Mouse (Mus musculus) kidney, adult 9 months (tissue): ENCODE results near the gene Bbs9.

Experiments used
- DNase-seq: peaks from one replicate; pipeline ENCODE4 v3.0.0; 2022

The Bbs9 gene

DNA sequence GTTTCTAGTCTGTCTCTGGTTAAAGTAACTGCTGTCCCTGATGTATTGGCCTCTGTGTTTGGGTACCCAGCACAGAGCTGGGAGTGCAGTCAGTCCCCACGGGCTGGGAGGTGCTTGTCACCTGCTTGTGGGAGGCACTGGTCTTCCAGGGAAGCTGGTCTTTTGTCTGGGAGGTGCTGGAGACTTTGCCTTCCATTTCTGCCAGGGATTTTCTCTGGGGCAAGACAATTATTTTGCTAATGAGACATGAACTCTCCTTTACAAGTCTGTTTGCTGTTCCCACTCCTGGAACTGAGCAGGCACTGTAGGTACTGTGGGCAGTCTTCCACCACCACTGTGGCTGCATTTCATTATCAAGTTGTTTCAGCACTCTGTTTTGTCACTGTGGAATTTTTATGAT, 223.0 kb downstream of the Bbs9 start:
- no peak for DNase-seq

DNA sequence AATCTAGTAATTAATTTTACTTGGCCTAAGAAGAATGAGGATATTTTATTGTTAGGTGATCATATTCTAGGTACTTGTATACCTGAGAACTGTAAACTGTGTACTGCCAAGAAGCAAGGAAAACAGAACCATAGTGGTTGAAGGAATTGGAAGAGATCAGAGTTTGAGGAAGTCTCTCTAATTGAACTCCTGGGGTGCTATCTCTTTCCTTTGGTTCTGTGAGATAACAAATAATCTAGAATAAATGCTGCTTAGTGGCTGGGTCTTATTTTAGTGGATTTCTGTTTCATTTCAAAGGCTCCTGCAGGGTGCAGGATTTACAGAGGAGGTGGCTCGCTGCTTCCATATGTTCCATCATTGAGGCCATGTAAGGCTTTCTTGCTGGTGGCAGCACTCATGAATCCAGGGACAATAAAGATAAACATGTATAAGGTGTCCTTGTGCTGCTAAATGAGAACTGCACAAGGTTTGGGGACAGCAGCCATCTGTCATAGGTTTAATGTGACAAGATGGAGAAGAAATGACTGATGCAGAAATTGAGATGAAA, 226.6 kb downstream of the Bbs9 start:
- DNase-seq = no peak

GRCm38 (mm10) chr9:22702812-22703367, 227.4 kb downstream of the Bbs9 start:
- no peak for DNase-seq

DNA sequence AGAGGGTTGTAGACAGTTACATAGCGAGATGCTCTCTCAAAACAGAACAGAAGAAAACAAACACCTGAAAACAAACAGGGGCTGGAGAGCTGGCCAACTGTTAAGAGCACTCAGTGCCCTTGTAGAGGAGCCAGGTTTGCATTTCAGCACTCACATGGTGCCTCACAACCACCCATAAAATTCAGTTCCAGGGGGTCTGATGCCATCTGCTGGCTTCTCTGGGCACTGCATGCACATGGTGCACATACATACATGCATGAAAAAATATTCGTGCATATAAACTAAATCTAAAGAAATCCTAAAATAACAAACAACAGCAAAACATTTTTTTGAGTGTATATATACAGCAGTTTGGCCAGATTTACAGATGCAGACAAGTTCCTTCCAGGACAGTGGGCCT, 228.0 kb downstream of the Bbs9 start:
- DNase-seq = no peak

- DNase-seq = no peak
Measured at GRCm38 (mm10) chr9:22707166-22707913, 231.8 kb downstream of the Bbs9 start.

DNA sequence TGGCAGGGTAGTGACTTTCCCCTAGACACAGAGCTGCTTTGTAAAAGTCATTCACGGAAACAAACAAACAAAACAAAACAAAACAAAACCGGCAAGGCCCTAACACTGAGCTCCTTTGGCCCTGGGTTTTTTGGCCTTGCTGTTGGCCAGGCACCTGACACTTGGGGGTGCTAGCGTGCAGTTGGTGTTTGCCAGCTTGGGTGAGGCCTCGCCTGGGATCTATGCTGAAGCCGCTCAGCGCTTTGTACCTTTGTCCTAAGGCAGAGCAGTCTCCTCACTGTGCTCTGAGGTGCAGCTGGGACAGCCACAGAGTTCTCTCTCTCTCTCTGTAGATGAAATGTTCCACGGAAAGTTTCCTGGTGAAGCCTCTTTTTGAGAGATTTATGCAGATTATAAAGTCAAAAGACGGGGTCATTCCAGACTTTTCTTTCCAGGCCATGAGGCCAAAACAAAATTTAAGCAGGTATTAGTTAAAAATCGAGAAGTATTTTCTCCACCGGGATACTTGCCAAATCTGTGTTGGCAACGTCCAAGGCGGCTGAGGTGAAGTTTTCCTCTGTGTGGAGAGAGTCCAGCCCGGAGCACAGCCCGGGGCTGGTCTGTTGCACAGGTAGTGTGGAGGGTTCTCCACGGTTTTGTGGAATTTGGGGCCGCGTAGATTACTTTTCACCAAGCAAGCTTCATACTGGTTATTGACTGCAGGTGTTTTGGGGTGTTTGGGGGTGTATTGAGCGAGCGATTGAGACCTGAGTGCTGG, 233.6 kb downstream of the Bbs9 start:
- DNase-seq = peak; percentile 89

GRCm38 (mm10) chr9:22710032-22710431, 234.5 kb downstream of the Bbs9 start:
- DNase-seq = peak; percentile 19

DNA sequence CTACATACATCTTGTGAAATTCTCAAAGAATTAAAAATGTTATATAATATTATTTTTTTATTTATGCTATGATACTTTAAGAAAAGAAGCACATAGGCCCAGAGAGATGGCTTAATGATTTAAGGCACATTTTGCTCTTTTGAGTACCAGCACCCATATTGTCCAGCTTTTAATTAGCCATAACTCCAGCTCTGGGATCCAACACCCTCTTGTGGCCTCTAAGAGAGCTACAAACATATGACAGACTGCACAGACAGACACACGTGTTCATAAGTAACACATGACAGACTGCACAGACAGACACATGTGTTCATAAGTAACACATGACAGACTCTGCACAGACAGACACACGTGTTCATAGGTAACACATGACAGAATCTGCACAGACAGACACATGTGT, 235.8 kb downstream of the Bbs9 start:
- no peak for DNase-seq

- no peak for DNase-seq
Measured at GRCm38 (mm10) chr9:22712743-22713142, 237.2 kb downstream of the Bbs9 start.

DNA sequence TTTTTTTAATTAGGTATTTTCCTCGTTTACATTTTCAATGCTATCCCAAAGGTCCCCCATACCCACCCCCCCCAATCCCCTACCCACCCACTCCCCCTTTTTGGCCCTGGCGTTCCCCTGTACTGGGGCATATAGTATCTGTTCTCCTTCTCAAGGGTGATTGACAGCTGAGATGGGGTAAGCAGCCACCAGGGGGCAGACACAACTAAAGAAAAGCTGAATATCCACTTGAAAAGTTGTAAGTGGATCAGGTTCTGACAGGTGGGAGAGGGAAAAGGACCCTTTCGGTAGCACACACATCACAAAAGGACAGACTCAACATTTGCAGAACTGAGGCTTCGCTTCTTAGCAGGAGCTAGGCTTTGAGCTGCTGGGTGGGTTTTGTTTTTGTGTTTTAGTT, 237.8 kb downstream of the Bbs9 start:
- peak; percentile 71 for DNase-seq

DNA sequence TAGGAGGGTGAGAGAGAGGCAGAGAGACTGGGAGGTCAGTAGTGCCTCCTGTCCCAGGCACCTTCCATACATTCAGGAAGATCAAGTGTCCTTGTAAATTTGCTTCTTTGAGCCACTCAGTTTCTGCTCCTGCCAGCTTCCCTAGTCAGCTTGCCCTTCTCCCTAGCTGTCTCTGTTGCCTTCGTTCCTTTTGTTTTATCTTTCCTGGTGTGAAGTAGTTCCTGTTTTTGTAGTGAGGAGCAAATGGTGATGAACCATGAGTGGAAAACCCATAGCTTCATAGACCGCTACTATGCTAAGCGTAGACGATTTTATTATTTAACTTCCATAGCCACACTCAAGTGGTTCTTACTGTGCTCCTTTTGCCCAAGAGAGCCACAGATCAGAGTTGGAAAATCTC, 242.1 kb downstream of the Bbs9 start:
- DNase-seq = no peak

- DNase-seq = no peak
Measured at GRCm38 (mm10) chr9:22718174-22718823, 242.8 kb downstream of the Bbs9 start.

- DNase-seq = no peak
Measured at GRCm38 (mm10) chr9:22732646-22733045, 257.1 kb downstream of the Bbs9 start.

GRCm38 (mm10) chr9:22734954-22735353, 259.4 kb downstream of the Bbs9 start:
- no peak for DNase-seq

GRCm38 (mm10) chr9:22735385-22735784, 259.9 kb downstream of the Bbs9 start:
- DNase-seq = no peak

DNA sequence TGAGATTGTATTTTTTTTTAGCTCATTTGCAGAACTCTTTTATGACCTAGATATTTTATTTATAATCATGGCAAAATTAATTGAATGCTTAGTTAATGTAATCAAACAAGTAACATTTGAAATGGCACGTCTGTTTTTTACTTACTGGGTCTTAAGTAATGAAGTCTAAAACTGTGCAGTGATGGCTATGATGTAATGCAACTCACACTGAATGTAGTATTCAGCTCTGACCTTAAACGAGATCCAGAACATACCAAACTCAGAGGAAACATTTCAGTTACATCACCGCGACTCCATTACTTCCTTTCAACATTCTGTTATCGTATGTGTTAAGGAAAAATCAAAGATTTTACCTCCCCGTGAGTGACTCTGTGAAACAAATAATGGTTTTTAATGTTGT, 262.4 kb downstream of the Bbs9 start:
- no peak for DNase-seq

GRCm38 (mm10) chr9:22738861-22739260, 263.3 kb downstream of the Bbs9 start:
- DNase-seq = no peak

DNA sequence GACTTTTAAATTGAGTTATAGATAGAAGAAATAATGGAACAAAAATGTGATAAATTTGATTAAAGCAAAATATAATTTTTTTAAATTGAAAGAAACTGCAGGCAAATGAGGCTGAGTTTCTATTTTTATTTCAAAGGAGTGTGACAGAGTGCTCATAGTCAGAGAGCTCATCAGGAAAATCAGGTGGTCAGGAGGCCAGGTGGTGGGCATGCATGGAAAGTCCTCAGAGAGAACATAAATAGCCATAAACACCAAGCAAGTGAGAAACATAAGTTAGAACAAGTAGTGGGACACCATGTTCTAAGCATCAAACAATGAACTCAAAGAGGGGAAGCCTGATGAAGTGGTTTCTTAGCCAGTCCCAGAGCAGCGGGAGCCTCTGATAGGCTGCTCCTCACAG, 266.5 kb downstream of the Bbs9 start:
- DNase-seq = no peak

GRCm38 (mm10) chr9:22748617-22749016, 273.1 kb downstream of the Bbs9 start:
- DNase-seq = no peak

GRCm38 (mm10) chr9:22750779-22751545, 275.4 kb downstream of the Bbs9 start:
- DNase-seq = no peak

DNA sequence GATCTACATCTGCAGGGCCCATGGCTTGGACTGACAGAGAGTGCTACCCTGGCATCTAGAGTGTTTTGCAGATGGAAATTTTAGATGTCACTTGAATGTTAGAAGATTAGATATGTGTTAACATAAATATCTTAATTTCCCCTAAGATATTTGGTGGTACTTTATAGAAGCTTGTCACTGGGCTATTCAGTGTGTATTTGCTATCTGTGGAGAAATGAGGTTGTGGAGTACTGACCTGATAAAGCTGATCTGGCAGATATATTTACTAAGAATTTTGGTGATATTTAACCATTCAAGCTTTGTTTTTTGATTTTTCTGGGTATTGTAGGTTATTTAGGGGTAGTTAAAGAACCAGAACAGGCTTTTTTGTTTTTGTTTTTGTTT, 276.0 kb downstream of the Bbs9 start:
- DNase-seq = no peak

- no peak for DNase-seq
Measured at GRCm38 (mm10) chr9:22754081-22754672, 278.7 kb downstream of the Bbs9 start.
